ENCODE assay signal across 8 mouse cellular contexts in genomic region chr12:73287609-73288008, GRCm38 (mm10). TPM values are rescaled to one million over a fixed set of nuclear protein-coding genes. Genes with fewer than 3 reads are reported as not detected.
A peak's percentile ranks its signal among the peaks of the same experiment; 100 is the strongest.
DNase-seq lines count a peak whose midpoint lies in the region; ATAC-seq and TF ChIP-seq lines count a peak whose summit lies in the region.

No protein-coding gene starts in this region.

- H3K4me2 ChIP-seq in forebrain, embryonic 15.5 days (replicated peaks) = peak overlapping the region; percentile 79
- H3K4me2 ChIP-seq in intestine, embryonic 15.5 days (replicated peaks) = peak overlapping the region; percentile 67
- peak overlapping the region; percentile 88 for H3K4me2 ChIP-seq in liver, postnatal 0 days (ENCODE audit: low read depth, low read length)
- H3K4me2 ChIP-seq in stomach, postnatal 0 days (replicated peaks; ENCODE audit: low read depth) = peak overlapping the region; percentile 88

- H3K27me3 ChIP-seq in forebrain, embryonic 15.5 days = no peaks in the 10 kb centered on the region
- H3K27me3 ChIP-seq in intestine, embryonic 15.5 days (replicated peaks) = no peaks in the 10 kb centered on the region
- no peaks in the 10 kb centered on the region for H3K27me3 ChIP-seq in liver, postnatal 0 days (ENCODE audit: insufficient read depth, low read length)
- no peaks in the 10 kb centered on the region for H3K27me3 ChIP-seq in stomach, postnatal 0 days (ENCODE audit: control insufficient read depth, insufficient read depth, low read length)

- peaks cover 7% of the 10 kb centered on the region; the same call in 1 of the 2 replicates for H3K36me3 ChIP-seq in forebrain, embryonic 15.5 days
- H3K36me3 ChIP-seq in intestine, embryonic 15.5 days = no peaks in the 10 kb centered on the region
- H3K36me3 ChIP-seq in liver, postnatal 0 days (replicated peaks; ENCODE audit: insufficient read depth, low read length) = peaks cover 4% of the 10 kb centered on the region; the same call in 1 of the 2 replicates
- H3K36me3 ChIP-seq in stomach, postnatal 0 days (ENCODE audit: control insufficient read depth, insufficient read depth, low read length) = no peaks in the 10 kb centered on the region

- no peaks in the 10 kb centered on the region for H3K9me3 ChIP-seq in forebrain, embryonic 15.5 days
- H3K9me3 ChIP-seq in intestine, embryonic 15.5 days = no peaks in the 10 kb centered on the region
- H3K9me3 ChIP-seq in liver, postnatal 0 days (ENCODE audit: low read length) = no peaks in the 10 kb centered on the region
- H3K9me3 ChIP-seq in stomach, postnatal 0 days (ENCODE audit: control insufficient read depth, low read length) = no peaks in the 10 kb centered on the region

- 78% methylated on average over 8 of the region's 8 CpGs for WGBS in forebrain, embryonic 15.5 days
- 57% methylated on average over 8 of the region's 8 CpGs for WGBS in intestine, embryonic 15.5 days
- whole genome bisulfite sequencing in liver, postnatal 0 days (ENCODE audit: insufficient replicate concordance) = 58% methylated on average over 8 of the region's 8 CpGs
- WGBS in stomach, postnatal 0 days = 55% methylated on average over 8 of the region's 8 CpGs

- 0 out of 2 replicates have a peak, but pooled peaks have one; percentile 8 for TF ChIP-seq EP300 in liver, postnatal 0 days (IDR thresholded peaks at IDR 0.05; ENCODE audit: low read depth)
- no peak for TF ChIP-seq EP300 in stomach, postnatal 0 days (optimal IDR thresholded peaks at IDR 0.05)

- H3K9ac ChIP-seq in forebrain, embryonic 15.5 days (replicated peaks) = peak overlapping the region; percentile 88
- 0 out of 2 replicates have a peak overlapping the region, but pooled peaks have one; percentile 72 for H3K9ac ChIP-seq in intestine, embryonic 15.5 days
- no peak overlapping the region for H3K9ac ChIP-seq in liver, postnatal 0 days (replicated peaks)
- H3K9ac ChIP-seq in stomach, postnatal 0 days (ENCODE audit: low read length) = no peak overlapping the region

- TF ChIP-seq CTCF in liver, postnatal 0 days (IDR thresholded peaks at IDR 0.05; ENCODE audit: low read depth) = no peak
- TF ChIP-seq CTCF in stomach, postnatal 0 days (IDR thresholded peaks at IDR 0.05; ENCODE audit: low read depth) = no peak

- H3K27ac ChIP-seq in forebrain, embryonic 15.5 days (replicated peaks) = no peak overlapping the region
- no peak overlapping the region for H3K27ac ChIP-seq in intestine, embryonic 15.5 days
- H3K27ac ChIP-seq in liver, postnatal 0 days (ENCODE audit: low read depth) = peak overlapping the region; percentile 70
- H3K27ac ChIP-seq in stomach, postnatal 0 days (replicated peaks) = 0 out of 2 replicates have a peak overlapping the region, but pooled peaks have one; percentile 81

- ATAC-seq in forebrain, embryonic 15.5 days (replicated peaks) = no peak
- ATAC-seq in intestine, embryonic 15.5 days = no peak
- no peak for ATAC-seq in liver, postnatal 0 days
- no peak for ATAC-seq in stomach, postnatal 0 days (ENCODE audit: low FRiP score, low TSS enrichment)

- peak overlapping the region; percentile 96 for H3K4me3 ChIP-seq in forebrain, embryonic 15.5 days
- H3K4me3 ChIP-seq in intestine, embryonic 15.5 days (replicated peaks) = peak overlapping the region; percentile 70
- peak overlapping the region; percentile 83 for H3K4me3 ChIP-seq in liver, postnatal 0 days (ENCODE audit: low read depth, low read length)
- H3K4me3 ChIP-seq in stomach, postnatal 0 days (ENCODE audit: low read depth, low read length) = peak overlapping the region; percentile 84

- peak; percentile 26 for DNase-seq in gastrocnemius, postnatal 25 days
- no peak for DNase-seq in gastrocnemius, postnatal 10 days
- DNase-seq in liver, postnatal 0 days = no peak
- no peak for DNase-seq in stomach, postnatal 0 days (ENCODE audit: low spot score)
- no peak for DNase-seq in cerebellum, postnatal 36 days
- no peak for DNase-seq in cerebellum, adult 18-20 months

- peaks cover 32% of the 10 kb centered on the region for H3K4me1 ChIP-seq in forebrain, embryonic 15.5 days
- H3K4me1 ChIP-seq in intestine, embryonic 15.5 days (replicated peaks) = 0 out of 2 replicates have a peak, but pooled peaks cover 11% of the 10 kb centered on the region
- H3K4me1 ChIP-seq in liver, postnatal 0 days (ENCODE audit: insufficient read depth) = peaks cover 12% of the 10 kb centered on the region
- H3K4me1 ChIP-seq in stomach, postnatal 0 days (replicated peaks; ENCODE audit: control insufficient read depth, insufficient read depth) = 0 out of 2 replicates have a peak, but pooled peaks cover 2% of the 10 kb centered on the region

RNA-seq across cellular contexts. Expression of gene Slc38a6, which starts 1.0 kb away (rescaled TPM):
- total RNA-seq in gastrocnemius, postnatal 25 days (2021) = 1 to 10 TPM; 3.0 to 3.1 TPM
- total RNA-seq in gastrocnemius, postnatal 10 days (2021) = 1 to 10 TPM; 5.7 to 9.9 TPM
- 6.7 and 8.8 TPM in 2 replicates for polyA plus RNA-seq in forebrain, embryonic 15.5 days (2015; fragmentation: Nextera tagmentation; extraction: Ambion mirVana)
- polyA plus RNA-seq in intestine, embryonic 15.5 days (2015; fragmentation: Nextera tagmentation; extraction: Ambion mirVana) = 7.0 and 7.3 TPM in 2 replicates
- polyA plus RNA-seq in liver, postnatal 0 days (2015; fragmentation: Nextera tagmentation; extraction: Ambion mirVana) = 2.6 and 4.4 TPM in 2 replicates
- polyA plus RNA-seq in stomach, postnatal 0 days (2015; fragmentation: Nextera tagmentation; extraction: Ambion mirVana) = 2.8 and 3.1 TPM in 2 replicates

RNA-seq across cellular contexts. Expression of gene Trmt5, which starts 1.1 kb away (rescaled TPM):
- total RNA-seq in gastrocnemius, postnatal 25 days (2021) = 1 to 10 TPM; 6.2 to 6.3 TPM
- 10 to 100 TPM in 1 of 2 experiments, 1 to 10 TPM in 1; 6.8 to 11.7 TPM for total RNA-seq in gastrocnemius, postnatal 10 days (2021)
- 13.5 and 15.3 TPM in 2 replicates for polyA plus RNA-seq in forebrain, embryonic 15.5 days (2015; fragmentation: Nextera tagmentation; extraction: Ambion mirVana)
- 16.5 and 16.6 TPM in 2 replicates for polyA plus RNA-seq in intestine, embryonic 15.5 days (2015; fragmentation: Nextera tagmentation; extraction: Ambion mirVana)
- 4.4 and 4.7 TPM in 2 replicates for polyA plus RNA-seq in liver, postnatal 0 days (2015; fragmentation: Nextera tagmentation; extraction: Ambion mirVana)
- 7.3 and 7.5 TPM in 2 replicates for polyA plus RNA-seq in stomach, postnatal 0 days (2015; fragmentation: Nextera tagmentation; extraction: Ambion mirVana)

Comparison
In these comparisons a context has a peak if more than half of its experiments do, and no peak if none do; other contexts are left out.
1. H3K27ac ChIP-seq: peak in liver, postnatal 0 days (single experiment) and stomach, postnatal 0 days (single experiment); none in forebrain, embryonic 15.5 days (single experiment) and intestine, embryonic 15.5 days (single experiment).
2. H3K9ac ChIP-seq: peak in forebrain, embryonic 15.5 days (single experiment) and intestine, embryonic 15.5 days (single experiment); none in liver, postnatal 0 days (single experiment) and stomach, postnatal 0 days (single experiment).
3. Peak in every context shown above with its lines, with median percentiles within 50 percentile points of each other: H3K4me2 ChIP-seq and H3K4me3 ChIP-seq.